Mouse (Mus musculus): ENCODE data around the gene Ank3. TPM values are rescaled to one million over a fixed set of nuclear protein-coding genes. Genes with fewer than 3 reads are reported as not detected.
A peak's percentile ranks its signal among the peaks of the same experiment; 100 is the strongest.

The Ank3 gene
- polyA plus RNA-seq, 1 experiment from 2014 or later: 69.3 TPM

- H3K4me3 ChIP-seq (ENCODE audit: low read length): no peak overlapping the region
- H3K36me3 ChIP-seq (ENCODE audit: control insufficient read depth, insufficient read depth, low read length): no peaks in the 10 kb centered on the region
- H3K9me3 ChIP-seq (ENCODE audit: control insufficient read depth, low read length): no peaks in the 10 kb centered on the region
- 84% methylated on average over 2 of the region's 2 CpGs for WGBS
- no peaks in the 10 kb centered on the region for H3K27me3 ChIP-seq (replicated peaks; ENCODE audit: control insufficient read depth, insufficient read depth, low read length)
- no peak overlapping the region for H3K9ac ChIP-seq (ENCODE audit: low read depth, low read length)
- H3K4me2 ChIP-seq (ENCODE audit: low read length): no peak overlapping the region
- H3K4me1 ChIP-seq (ENCODE audit: control insufficient read depth, insufficient read depth, low read depth, low read length): no peaks in the 10 kb centered on the region
- no peak for ATAC-seq
- H3K27ac ChIP-seq (ENCODE audit: low read depth, low read length): no peak overlapping the region
Measured at GRCm38 (mm10) chr10:69670959-69671358, 272.4 kb downstream of the Ank3 start.

GRCm38 (mm10) chr10:69671505-69671904 lies 272.9 kb downstream of the Ank3 start:
- Histone ChIP-seq H3K4me1 (ENCODE audit: control insufficient read depth, insufficient read depth, low read depth, low read length) (no peaks in the 10 kb centered on the region), H3K9me3 (ENCODE audit: control insufficient read depth, low read length) (no peaks in the 10 kb centered on the region), H3K4me2 (ENCODE audit: low read length) (no peak overlapping the region), H3K36me3 (ENCODE audit: control insufficient read depth, insufficient read depth, low read length) (no peaks in the 10 kb centered on the region), H3K4me3 (ENCODE audit: low read length) (no peak overlapping the region), H3K27me3 (replicated peaks; ENCODE audit: control insufficient read depth, insufficient read depth, low read length) (no peaks in the 10 kb centered on the region), H3K27ac (ENCODE audit: low read depth, low read length) (no peak overlapping the region), H3K9ac (ENCODE audit: low read depth, low read length) (no peak overlapping the region)
- ATAC-seq: no peak
- WGBS: 82% methylated on average over 3 of the region's 3 CpGs

- ATAC-seq: no peak
Measured at GRCm38 (mm10) chr10:69672545-69672944, 274.0 kb downstream of the Ank3 start.

GRCm38 (mm10) chr10:69678230-69678629 lies 279.7 kb downstream of the Ank3 start:
- 42% methylated on average over 15 of the region's 15 CpGs for WGBS
- Histone ChIP-seq H3K9ac (ENCODE audit: low read depth, low read length) (no peak overlapping the region), H3K4me3 (ENCODE audit: low read length) (no peak overlapping the region), H3K4me2 (ENCODE audit: low read length) (no peak overlapping the region), H3K36me3 (ENCODE audit: control insufficient read depth, insufficient read depth, low read length) (no peaks in the 10 kb centered on the region), H3K27ac (ENCODE audit: low read depth, low read length) (no peak overlapping the region), H3K9me3 (ENCODE audit: control insufficient read depth, low read length) (no peaks in the 10 kb centered on the region), H3K27me3 (replicated peaks; ENCODE audit: control insufficient read depth, insufficient read depth, low read length) (no peaks in the 10 kb centered on the region), H3K4me1 (ENCODE audit: control insufficient read depth, insufficient read depth, low read depth, low read length) (no peaks in the 10 kb centered on the region)
- ATAC-seq: peak; percentile 68

More at GRCm38 (mm10) chr10:69672545-69672944, 274.0 kb downstream of the Ank3 start:
- Histone ChIP-seq H3K9ac (ENCODE audit: low read depth, low read length) (no peak overlapping the region), H3K27me3 (replicated peaks; ENCODE audit: control insufficient read depth, insufficient read depth, low read length) (no peaks in the 10 kb centered on the region), H3K4me3 (ENCODE audit: low read length) (no peak overlapping the region), H3K9me3 (ENCODE audit: control insufficient read depth, low read length) (no peaks in the 10 kb centered on the region), H3K4me2 (ENCODE audit: low read length) (no peak overlapping the region), H3K27ac (ENCODE audit: low read depth, low read length) (no peak overlapping the region), H3K36me3 (ENCODE audit: control insufficient read depth, insufficient read depth, low read length) (no peaks in the 10 kb centered on the region), H3K4me1 (ENCODE audit: control insufficient read depth, insufficient read depth, low read depth, low read length) (no peaks in the 10 kb centered on the region)

- Histone ChIP-seq H3K27ac (ENCODE audit: low read depth, low read length) (no peak overlapping the region), H3K9ac (ENCODE audit: low read depth, low read length) (no peak overlapping the region), H3K9me3 (ENCODE audit: control insufficient read depth, low read length) (no peaks in the 10 kb centered on the region), H3K27me3 (replicated peaks; ENCODE audit: control insufficient read depth, insufficient read depth, low read length) (no peaks in the 10 kb centered on the region), H3K4me1 (ENCODE audit: control insufficient read depth, insufficient read depth, low read depth, low read length) (peaks cover 20% of the 10 kb centered on the region), H3K4me3 (ENCODE audit: low read length) (no peak overlapping the region), H3K4me2 (ENCODE audit: low read length) (no peak overlapping the region), H3K36me3 (ENCODE audit: control insufficient read depth, insufficient read depth, low read length) (no peaks in the 10 kb centered on the region)
- ATAC-seq: no peak
- WGBS: 96% methylated on average over 1 of the region's 1 CpGs
Measured at GRCm38 (mm10) chr10:69686336-69686735, 287.8 kb downstream of the Ank3 start.

- WGBS: 91% methylated on average over 12 of the region's 12 CpGs
- no peak for ATAC-seq
- Histone ChIP-seq H3K36me3 (ENCODE audit: control insufficient read depth, insufficient read depth, low read length) (no peaks in the 10 kb centered on the region), H3K27me3 (replicated peaks; ENCODE audit: control insufficient read depth, insufficient read depth, low read length) (no peaks in the 10 kb centered on the region), H3K27ac (ENCODE audit: low read depth, low read length) (no peak overlapping the region; the same call in 1 of the 2 replicates), H3K4me1 (ENCODE audit: control insufficient read depth, insufficient read depth, low read depth, low read length) (peaks cover 20% of the 10 kb centered on the region), H3K4me3 (ENCODE audit: low read length) (no peak overlapping the region), H3K9me3 (ENCODE audit: control insufficient read depth, low read length) (no peaks in the 10 kb centered on the region), H3K4me2 (ENCODE audit: low read length) (no peak overlapping the region), H3K9ac (ENCODE audit: low read depth, low read length) (no peak overlapping the region)
Measured at GRCm38 (mm10) chr10:69689096-69689495, 290.5 kb downstream of the Ank3 start.

- H3K4me1 ChIP-seq (ENCODE audit: control insufficient read depth, insufficient read depth, low read depth, low read length): peaks cover 20% of the 10 kb centered on the region
- peak overlapping the region; percentile 58; the same call in 1 of the 2 replicates for H3K27ac ChIP-seq (ENCODE audit: low read depth, low read length)
- H3K4me3 ChIP-seq (ENCODE audit: low read length): peak overlapping the region; percentile 6; the same call in 1 of the 2 replicates
- 8% methylated on average over 12 of the region's 12 CpGs for WGBS
- peak overlapping the region; percentile 44 for H3K4me2 ChIP-seq (ENCODE audit: low read length)
- H3K36me3 ChIP-seq (ENCODE audit: control insufficient read depth, insufficient read depth, low read length): no peaks in the 10 kb centered on the region
- ATAC-seq: peak; percentile 58
- H3K9me3 ChIP-seq (ENCODE audit: control insufficient read depth, low read length): no peaks in the 10 kb centered on the region
- H3K27me3 ChIP-seq (replicated peaks; ENCODE audit: control insufficient read depth, insufficient read depth, low read length): no peaks in the 10 kb centered on the region
- peak overlapping the region; percentile 29 for H3K9ac ChIP-seq (ENCODE audit: low read depth, low read length)
Measured at GRCm38 (mm10) chr10:69690131-69690960, 291.8 kb downstream of the Ank3 start.

GRCm38 (mm10) chr10:69690961-69691451 lies 292.4 kb downstream of the Ank3 start:
- WGBS: 19% methylated on average over 6 of the region's 6 CpGs
- Histone ChIP-seq H3K36me3 (ENCODE audit: control insufficient read depth, insufficient read depth, low read length) (no peaks in the 10 kb centered on the region), H3K4me3 (ENCODE audit: low read length) (peak overlapping the region; percentile 6; the same call in 1 of the 2 replicates), H3K27me3 (replicated peaks; ENCODE audit: control insufficient read depth, insufficient read depth, low read length) (no peaks in the 10 kb centered on the region), H3K27ac (ENCODE audit: low read depth, low read length) (peak overlapping the region; percentile 58; the same call in 1 of the 2 replicates), H3K9ac (ENCODE audit: low read depth, low read length) (peak overlapping the region; percentile 29), H3K4me1 (ENCODE audit: control insufficient read depth, insufficient read depth, low read depth, low read length) (peaks cover 23% of the 10 kb centered on the region), H3K9me3 (ENCODE audit: control insufficient read depth, low read length) (no peaks in the 10 kb centered on the region), H3K4me2 (ENCODE audit: low read length) (peak overlapping the region; percentile 44)
- ATAC-seq: peak; percentile 46; the same call in 1 of the 2 replicates

- no peak overlapping the region for H3K9ac ChIP-seq (ENCODE audit: low read depth, low read length)
- no peaks in the 10 kb centered on the region for H3K36me3 ChIP-seq (ENCODE audit: control insufficient read depth, insufficient read depth, low read length)
- peaks cover 9% of the 10 kb centered on the region for H3K4me1 ChIP-seq (ENCODE audit: control insufficient read depth, insufficient read depth, low read depth, low read length)
- no peaks in the 10 kb centered on the region for H3K27me3 ChIP-seq (replicated peaks; ENCODE audit: control insufficient read depth, insufficient read depth, low read length)
- peak; percentile 21; the same call in 1 of the 2 replicates for ATAC-seq
- peak overlapping the region; percentile 44; the same call in 1 of the 2 replicates for H3K27ac ChIP-seq (ENCODE audit: low read depth, low read length)
- 57% methylated on average over 9 of the region's 9 CpGs for WGBS
- H3K4me2 ChIP-seq (ENCODE audit: low read length): no peak overlapping the region
- no peaks in the 10 kb centered on the region for H3K9me3 ChIP-seq (ENCODE audit: control insufficient read depth, low read length)
- no peak overlapping the region for H3K4me3 ChIP-seq (ENCODE audit: low read length)
Measured at GRCm38 (mm10) chr10:69696019-69696418, 297.4 kb downstream of the Ank3 start.

Data from hindbrain, embryonic 16.5 days (tissue).